Mouse (Mus musculus) neural tube, embryonic 12.5 days (tissue): Measurements from ENCODE around the gene Gm14444. TPM values are rescaled to one million over a fixed set of nuclear protein-coding genes. Genes with fewer than 3 reads are reported as not detected.
"Not testable (repeated sequence)": the region's sequence is repeated elsewhere in the genome, so short reads cannot be mapped to it uniquely, and the experiment has no call there.

Experiments
- ATAC-seq: fragments of 200-750 bp; cut with Nextera tagmentation; 2 replicates; pipeline ENCODE4 v1.8.0; 2017; ENCODE audit warnings: low read depth, mild to moderate bottlenecking, moderate TSS enrichment, moderate library complexity; ENCODE audit not compliant: low FRiP score
- H3K27ac ChIP-seq: fragments of 300-500 bp; sonication (generic); 2 replicates; pipeline ENCODE4 v1.5.1; 2016
- H3K27me3 ChIP-seq: fragments of 300-500 bp; sonication (generic); replicated peaks from 2 replicates; pipeline ENCODE4 v1.6.1; 2016; ENCODE audit warnings: mild to moderate bottlenecking
- H3K36me3 ChIP-seq: fragments of 300-500 bp; sonication (generic); 2 replicates; pipeline ENCODE4 v1.6.1; 2016; ENCODE audit warnings: mild to moderate bottlenecking
- H3K4me1 ChIP-seq: fragments of 300-500 bp; sonication (generic); 2 replicates; pipeline ENCODE4 v1.6.1; 2016
- H3K4me2 ChIP-seq: fragments of 300-500 bp; sonication (generic); replicated peaks from 2 replicates; pipeline ENCODE4 v1.6.1; 2016; ENCODE audit warnings: mild to moderate bottlenecking
- H3K4me3 ChIP-seq: fragments of 300-500 bp; sonication (generic); 2 replicates; pipeline ENCODE4 v1.5.1; 2016
- H3K9ac ChIP-seq: fragments of 300-500 bp; sonication (generic); 2 replicates; pipeline ENCODE4 v1.6.1; 2016; ENCODE audit warnings: mild to moderate bottlenecking
- H3K9me3 ChIP-seq: fragments of 300-500 bp; sonication (generic); 2 replicates; pipeline ENCODE4 v1.6.1; 2016; ENCODE audit warnings: mild to moderate bottlenecking
- whole genome bisulfite sequencing: fragments of 180-500 bp; shearing (Covaris S2); methylation state at CpG from one replicate; pipeline ENCODE4 v1.1.7; 2016; 5-methylcytosine and 5-hydroxymethylcytosine counted together
- polyA plus RNA-seq: library from polyadenylated mRNA; unstranded; fragments of >200 nt; fragmentation: Nextera tagmentation; extraction: Ambion mirVana; gene quantifications from 2 replicates; pipeline ENCODE4 v1.2.1, GENCODE M21; 2016

Gm14444 gene
- polyA plus RNA-seq: not detected in 2 replicates

GRCm38 (mm10) chr2:175010022-175010421 lies at the start of gene Gm14444:
Gene Gm14444, plus strand, starts transcription at chr2:175010241.
- ATAC-seq, H3K27me3 ChIP-seq, H3K9ac ChIP-seq, H3K36me3 ChIP-seq, H3K4me2 ChIP-seq, H3K27ac ChIP-seq, H3K9me3 ChIP-seq, H3K4me3 ChIP-seq, H3K4me1 ChIP-seq: not testable (repeated sequence)
- 84% methylated on average over 1 of the region's 1 CpGs for WGBS

GRCm38 (mm10) chr2:174965466-174965865 lies 44.6 kb upstream of the Gm14444 start:
- not testable (repeated sequence) for ATAC-seq, H3K27me3 ChIP-seq, H3K36me3 ChIP-seq, H3K4me3 ChIP-seq, H3K4me1 ChIP-seq, H3K27ac ChIP-seq, H3K4me2 ChIP-seq, H3K9ac ChIP-seq, H3K9me3 ChIP-seq
- 80% methylated on average over 3 of the region's 3 CpGs for WGBS

- not testable (repeated sequence) for H3K27ac ChIP-seq, H3K4me1 ChIP-seq, H3K9me3 ChIP-seq, H3K4me2 ChIP-seq, H3K36me3 ChIP-seq, H3K9ac ChIP-seq, ATAC-seq, H3K27me3 ChIP-seq, H3K4me3 ChIP-seq
- 96% methylated on average over 27 of the region's 27 CpGs for WGBS
These were observed 34.2 kb downstream of the Gm14444 start for GRCm38 (mm10) chr2:175044268-175044667.

- not testable (repeated sequence) for H3K27me3 ChIP-seq, H3K9me3 ChIP-seq, H3K4me2 ChIP-seq, ATAC-seq, H3K27ac ChIP-seq, H3K36me3 ChIP-seq, H3K9ac ChIP-seq, H3K4me3 ChIP-seq, H3K4me1 ChIP-seq
- 83% methylated on average over 1 of the region's 1 CpGs for WGBS
These were observed 57.7 kb downstream of the Gm14444 start, which contains the start of gene Gm14393 for GRCm38 (mm10) chr2:175067681-175068261. Gene Gm14393, minus strand, starts transcription at chr2:175067781.

Other genes starting within 250 kb of the Gm14444 start
- 7.2 and 8.0 TPM in 2 replicates for gene Edn3, start 249.6 kb upstream of the Gm14444 start, polyA plus RNA-seq
- gene Gm14393, start 57.5 kb downstream of the Gm14444 start, polyA plus RNA-seq: 0.61 TPM in 1 of 2 replicates, not detected in the other
- 2.6 and 5.6 TPM in 2 replicates for gene Gm14399, start 131.8 kb downstream of the Gm14444 start, polyA plus RNA-seq
- gene Gm14443, start 165.6 kb downstream of the Gm14444 start, polyA plus RNA-seq: 0.74 and 0.89 TPM in 2 replicates
- 4.0 and 5.7 TPM in 2 replicates for gene Gm14391, start 196.7 kb downstream of the Gm14444 start, polyA plus RNA-seq